ENCODE assay signal across 11 mouse cellular contexts in genomic region chr12:79807410-79807847, GRCm38 (mm10).
A peak's percentile ranks its signal among the peaks of the same experiment; 100 is the strongest.
DNase-seq lines count a peak whose midpoint lies in the region; ATAC-seq and TF ChIP-seq lines count a peak whose summit lies in the region.
"Had no signal": no experiment of that assay in that cellular context is flagged by ENCODE, and none has a peak within 500 bp of the region (broad histone marks: within the 10 kb centered on the region; RNA-seq: fewer than 3 reads in every experiment).

No protein-coding gene starts in this region.

- DNase-seq in lung, embryonic 14.5 days: no peak
- no peak for DNase-seq in lung, postnatal 36 days
- peak; percentile 63 for DNase-seq in embryo, embryonic 9.5 days (ENCODE audit: extremely low spot score)
- peak; percentile 58 for DNase-seq in hindbrain, embryonic 11.5 days (ENCODE audit: low spot score)
- no peak for DNase-seq in c-Kit-positive CD71-positive TER-119-positive erythroid progenitor cells, embryonic 14.5 days (ENCODE audit: low spot score)
- DNase-seq in gastrocnemius, adult 18-20 months (ENCODE audit: low spot score): no peak
- no peak for DNase-seq in right cerebral cortex, postnatal 36 days (ENCODE audit: low spot score in 2 of 2)
- DNase-seq: cerebellum, adult 11 months; kidney, postnatal 4 days; thymus, postnatal 25 days had no signal

- H3K9ac ChIP-seq in lung, embryonic 14.5 days: no peak overlapping the region
- peak overlapping the region; percentile 48; the same call in 1 of the 2 replicates for H3K9ac ChIP-seq in hindbrain, embryonic 11.5 days (ENCODE audit: low read depth, low read length)
- peak overlapping the region; percentile 54 for H3K9ac ChIP-seq in neural tube, embryonic 13.5 days

- no peaks in the 10 kb centered on the region for H3K36me3 ChIP-seq in lung, embryonic 14.5 days (ENCODE audit: insufficient read depth)
- H3K36me3 ChIP-seq in hindbrain, embryonic 11.5 days (ENCODE audit: control insufficient read depth, insufficient read depth, low read length): no peaks in the 10 kb centered on the region
- no peaks in the 10 kb centered on the region for H3K36me3 ChIP-seq in neural tube, embryonic 13.5 days

- 0 out of 2 replicates have a peak overlapping the region, but pooled peaks have one; percentile 42 for H3K27ac ChIP-seq in lung, embryonic 14.5 days (ENCODE audit: low read depth)
- H3K27ac ChIP-seq in hindbrain, embryonic 11.5 days (ENCODE audit: low read depth, low read length): peak overlapping the region; percentile 76
- 0 out of 2 replicates have a peak overlapping the region, but pooled peaks have one; percentile 3 for H3K27ac ChIP-seq in neural tube, embryonic 13.5 days (replicated peaks)

- no peaks in the 10 kb centered on the region for H3K9me3 ChIP-seq in lung, embryonic 14.5 days (ENCODE audit: low read depth, low read length)
- H3K9me3 ChIP-seq in hindbrain, embryonic 11.5 days (ENCODE audit: control insufficient read depth, low read length): no peaks in the 10 kb centered on the region
- no peaks in the 10 kb centered on the region for H3K9me3 ChIP-seq in neural tube, embryonic 13.5 days

- no peak overlapping the region for H3K4me2 ChIP-seq in lung, embryonic 14.5 days
- no peak overlapping the region for H3K4me2 ChIP-seq in hindbrain, embryonic 11.5 days (replicated peaks; ENCODE audit: low read depth, low read length)
- H3K4me2 ChIP-seq in neural tube, embryonic 13.5 days: peak overlapping the region; percentile 16; the same call in 1 of the 2 replicates

- 34% methylated on average over 10 of the region's 10 CpGs for WGBS in lung, embryonic 14.5 days
- WGBS in hindbrain, embryonic 11.5 days: 8% methylated on average over 10 of the region's 10 CpGs
- WGBS in neural tube, embryonic 13.5 days: 9% methylated on average over 10 of the region's 10 CpGs

- no peak overlapping the region for H3K4me3 ChIP-seq in lung, embryonic 14.5 days (ENCODE audit: low read depth, low read length)
- no peak overlapping the region for H3K4me3 ChIP-seq in hindbrain, embryonic 11.5 days (ENCODE audit: low read depth, low read length)
- no peak overlapping the region for H3K4me3 ChIP-seq in neural tube, embryonic 13.5 days

- H3K4me1 ChIP-seq in lung, embryonic 14.5 days (ENCODE audit: insufficient read depth): peaks cover 25% of the 10 kb centered on the region
- H3K4me1 ChIP-seq in hindbrain, embryonic 11.5 days (replicated peaks; ENCODE audit: control insufficient read depth, insufficient read depth, low read length): peaks cover 15% of the 10 kb centered on the region
- peaks cover 33% of the 10 kb centered on the region for H3K4me1 ChIP-seq in neural tube, embryonic 13.5 days (replicated peaks)

- ATAC-seq in lung, embryonic 14.5 days (ENCODE audit: insufficient read depth): no peak
- ATAC-seq in hindbrain, embryonic 11.5 days (ENCODE audit: low FRiP score): peak; percentile 32
- 0 out of 2 replicates have a peak, but pooled peaks have one; percentile 45 for ATAC-seq in neural tube, embryonic 13.5 days (ENCODE audit: low read depth)

- H3K27me3 ChIP-seq in lung, embryonic 14.5 days (ENCODE audit: insufficient read depth, low read length): no peaks in the 10 kb centered on the region
- H3K27me3 ChIP-seq in hindbrain, embryonic 11.5 days (ENCODE audit: control insufficient read depth, insufficient read depth, low read length): peaks cover 5% of the 10 kb centered on the region; the same call in 1 of the 2 replicates
- H3K27me3 ChIP-seq in neural tube, embryonic 13.5 days: no peaks in the 10 kb centered on the region

- no peak for TF ChIP-seq CTCF in lung, embryonic 14.5 days (IDR thresholded peaks at IDR 0.05; ENCODE audit: low read depth)

Comparison
In these comparisons a context has a peak if more than half of its experiments do, and no peak if none do; other contexts are left out.
1. DNase-seq: peak in embryo, embryonic 9.5 days (single experiment) and hindbrain, embryonic 11.5 days (single experiment); none in lung, embryonic 14.5 days (single experiment), lung, postnatal 36 days (single experiment), c-Kit-positive CD71-positive TER-119-positive erythroid progenitor cells, embryonic 14.5 days (single experiment), gastrocnemius, adult 18-20 months (single experiment) and right cerebral cortex, postnatal 36 days (0 of 2).
2. H3K27ac ChIP-seq: peak in every context shown above with its lines; median percentile 76 in hindbrain, embryonic 11.5 days; 42 in lung, embryonic 14.5 days; 3 in neural tube, embryonic 13.5 days.